Mouse (Mus musculus) CD4-positive, CD25-positive, alpha-beta regulatory T cell (primary cell): Measurements from ENCODE around the gene Iqgap1. TPM values are rescaled to one million over a fixed set of nuclear protein-coding genes. Genes with fewer than 3 reads are reported as not detected.

Source experiments
- polyA plus RNA-seq: library from polyadenylated mRNA; unstranded; fragments of 100-300 nt; shearing (Covaris generic); gene quantifications from one replicate; pipeline ENCODE4 v1.2.1, GENCODE M21; 2017

Iqgap1 gene
- 202 TPM for polyA plus RNA-seq

GRCm38 (mm10) chr7:80825843-80826403 lies at the start of gene Iqgap1:
Gene Iqgap1, minus strand, starts transcription at chr7:80825974.

GRCm38 (mm10) chr7:80860729-80861274 lies 35.0 kb upstream of the Iqgap1 start, which contains the start of gene Zscan2:
Gene Zscan2, plus strand, starts transcription at chr7:80860920.

GRCm38 (mm10) chr7:80688556-80689220 lies 137.1 kb downstream of the Iqgap1 start, which contains the start of gene Crtc3:
Gene Crtc3, minus strand, starts transcription at chr7:80688877.

Other genes with a start within 250 kb of the Iqgap1 start
- gene Crtc3, start 137.1 kb downstream of the Iqgap1 start, polyA plus RNA-seq = 69.2 TPM
- gene Zscan2, start 34.9 kb upstream of the Iqgap1 start, polyA plus RNA-seq = 2.9 TPM
- gene Wdr73, start 75.3 kb upstream of the Iqgap1 start, polyA plus RNA-seq = 36.4 TPM
- gene Nmb, start 79.1 kb upstream of the Iqgap1 start, polyA plus RNA-seq = 42.4 TPM
- 305 TPM for gene Sec11a, start 121.8 kb upstream of the Iqgap1 start, polyA plus RNA-seq
- gene Zfp592, start 167.7 kb upstream of the Iqgap1 start, polyA plus RNA-seq = 79.8 TPM
- 0.18 TPM for gene Alpk3, start 231.6 kb upstream of the Iqgap1 start, polyA plus RNA-seq